Mouse (Mus musculus): ENCODE results near the gene Lrfn5.

Lrfn5 gene

GRCm38 (mm10) chr12:61522829-61523370 is at the start of gene Lrfn5:
TSS of gene Lrfn5 (plus strand) at chr12:61523150.
- DNase-seq (ENCODE audit: low spot score): peak; percentile 33

DNA sequence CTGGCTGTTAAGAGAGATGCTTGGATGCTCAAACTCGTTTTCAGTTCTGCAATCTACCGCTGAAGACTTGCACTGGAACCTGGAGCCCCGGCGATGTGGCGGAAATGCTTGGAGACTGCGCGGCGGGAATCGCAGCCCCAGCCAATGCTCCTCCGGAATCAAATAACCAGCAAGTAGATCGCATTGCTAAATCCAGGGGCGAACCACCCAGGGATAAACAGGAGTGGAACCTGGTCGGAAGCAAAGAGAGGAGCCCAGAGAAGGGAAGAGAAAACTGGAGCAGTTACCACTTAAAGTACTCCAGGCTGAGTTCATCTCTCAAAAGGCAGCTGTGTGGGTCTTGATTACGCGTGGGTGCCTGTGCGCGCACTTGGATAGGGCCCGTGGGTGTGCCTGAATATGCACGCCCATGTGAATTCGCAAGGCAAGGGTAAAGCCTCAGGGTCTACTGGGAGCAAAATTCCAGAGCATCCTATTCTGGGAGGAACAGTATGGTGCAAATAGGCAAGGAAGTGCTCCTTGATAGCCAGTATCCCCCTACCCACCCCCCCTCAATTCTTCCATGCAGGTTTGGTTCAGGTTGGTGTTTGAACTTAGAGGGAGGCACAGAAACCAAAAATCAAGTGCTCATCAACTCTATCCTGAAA is 1.3 kb upstream of the Lrfn5 start:
- DNase-seq (ENCODE audit: low spot score): no peak

GRCm38 (mm10) chr12:61522148-61522828 is 662 bp upstream of the Lrfn5 start:
- no peak for DNase-seq (ENCODE audit: low spot score)

DNA sequence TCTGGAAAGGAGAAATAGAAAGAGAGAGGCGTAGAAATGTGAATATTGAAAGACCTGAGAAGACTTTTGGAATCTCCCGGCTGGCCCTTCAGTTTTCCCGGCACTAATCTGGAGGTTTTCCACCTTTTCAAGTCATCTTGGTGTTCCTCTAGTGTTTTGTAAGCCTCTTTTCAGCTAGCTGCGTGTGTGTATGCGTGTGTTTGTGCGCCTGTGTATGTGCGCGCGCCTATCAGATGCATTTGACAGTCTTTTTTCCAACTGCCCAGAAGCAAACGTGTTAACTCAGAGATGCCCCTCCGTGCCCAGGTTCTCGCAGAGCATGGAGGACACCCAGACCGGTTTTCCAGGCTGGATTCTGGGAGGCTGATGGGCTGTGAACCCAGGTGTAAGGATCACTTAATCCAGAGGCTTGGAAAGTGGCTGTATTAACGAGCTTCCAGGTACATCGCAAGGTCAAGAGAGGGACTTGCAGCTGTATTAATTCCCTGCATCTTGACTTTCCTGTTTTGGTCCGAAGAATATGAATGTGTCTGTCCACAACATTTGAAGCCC is 757 bp downstream of the Lrfn5 start:
- DNase-seq (ENCODE audit: low spot score): no peak

DNA sequence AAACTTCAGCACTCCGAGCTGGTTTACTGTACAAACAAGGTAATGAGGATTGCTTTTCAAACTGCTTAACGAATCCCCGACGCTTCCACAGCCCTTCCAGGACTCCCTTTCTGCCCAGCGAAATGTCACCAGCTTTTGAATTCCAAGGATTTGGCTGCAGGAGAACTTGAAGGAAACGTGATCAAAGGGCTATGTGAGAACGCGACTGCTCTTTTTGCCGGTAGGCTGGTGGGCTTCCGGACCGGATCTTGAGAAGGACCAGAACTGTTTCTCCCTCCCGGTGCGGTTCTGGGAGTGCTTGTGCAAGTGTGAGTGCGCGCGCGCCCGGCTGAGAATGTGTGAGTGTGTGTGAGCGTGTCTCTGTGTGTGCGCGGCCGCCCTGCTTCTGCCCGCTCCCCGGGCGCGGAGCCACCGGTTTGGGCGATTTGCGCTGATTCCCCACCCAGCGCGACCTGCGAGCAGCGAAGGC is 1.3 kb downstream of the Lrfn5 start:
- DNase-seq (ENCODE audit: low spot score): no peak

DNA sequence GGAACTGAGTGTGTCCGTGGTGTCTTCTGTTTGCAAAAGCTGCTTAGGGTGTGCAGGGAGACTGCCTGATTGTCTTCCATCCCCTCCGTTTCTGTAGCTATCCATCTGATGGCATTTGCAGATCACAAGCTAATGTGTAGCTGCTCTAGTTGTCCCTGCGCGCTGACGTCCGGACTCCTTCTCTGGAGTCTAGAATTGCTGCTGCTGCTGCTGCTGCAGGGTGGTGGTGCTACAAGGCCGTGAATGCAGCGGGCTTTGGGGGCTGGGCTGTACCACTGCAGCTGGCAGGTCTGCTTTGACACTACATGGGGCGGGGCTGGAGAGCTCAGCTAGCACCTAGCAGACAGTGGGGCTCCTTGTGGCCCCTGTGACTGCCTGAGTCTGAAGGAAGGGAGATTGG is 3.2 kb downstream of the Lrfn5 start:
- DNase-seq (ENCODE audit: low spot score): no peak

- DNase-seq (ENCODE audit: low spot score): no peak
Observed at GRCm38 (mm10) chr12:61579949-61580348, 57.0 kb downstream of the Lrfn5 start.

- no peak for DNase-seq (ENCODE audit: low spot score)
Observed at GRCm38 (mm10) chr12:61600305-61600704, 77.4 kb downstream of the Lrfn5 start.

DNA sequence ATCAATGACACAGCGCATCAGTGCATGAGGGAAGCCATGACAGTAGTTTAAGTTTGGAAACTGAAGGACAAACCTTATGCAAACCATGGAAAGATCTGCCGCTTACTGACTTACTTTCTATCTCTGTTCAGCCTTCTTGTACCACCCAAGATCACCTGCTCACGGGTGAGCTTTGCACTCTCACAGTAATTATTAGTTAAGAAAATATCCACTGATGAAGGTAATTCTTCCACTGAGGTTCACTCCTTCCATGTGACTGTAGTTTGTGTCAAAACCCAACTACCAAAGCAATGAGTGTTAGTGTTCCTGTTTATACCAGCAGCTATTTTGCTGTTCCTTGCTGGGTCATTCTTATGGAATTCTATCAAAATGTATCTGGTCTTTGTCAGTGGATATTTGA is 84.9 kb downstream of the Lrfn5 start:
- DNase-seq (ENCODE audit: low spot score): no peak

GRCm38 (mm10) chr12:61610081-61610480 is 87.1 kb downstream of the Lrfn5 start:
- DNase-seq (ENCODE audit: low spot score): no peak

DNA sequence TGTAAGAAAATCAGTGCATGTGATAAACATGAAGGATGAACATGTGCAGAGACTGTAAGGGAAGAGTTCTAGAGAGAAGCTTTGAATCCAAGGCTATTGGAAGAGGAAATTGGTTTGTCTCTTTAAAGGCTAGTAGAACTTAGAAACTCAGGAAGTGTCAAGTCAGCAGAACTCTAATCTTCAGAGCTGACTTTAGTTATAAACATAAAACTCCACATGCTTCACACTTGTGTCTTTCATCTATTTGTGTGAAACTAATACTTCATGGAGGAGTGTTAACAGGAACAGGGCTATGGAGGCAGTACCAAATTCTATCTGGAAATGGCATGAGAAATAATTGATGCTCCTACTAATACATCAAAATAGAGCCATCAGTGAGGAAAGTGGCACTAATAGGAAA is 101.6 kb downstream of the Lrfn5 start:
- no peak for DNase-seq (ENCODE audit: low spot score)

GRCm38 (mm10) chr12:61654380-61654779 is 131.4 kb downstream of the Lrfn5 start:
- no peak for DNase-seq (ENCODE audit: low spot score)

GRCm38 (mm10) chr12:61723158-61723557 is 200.2 kb downstream of the Lrfn5 start:
- no peak for DNase-seq (ENCODE audit: low spot score)

DNA sequence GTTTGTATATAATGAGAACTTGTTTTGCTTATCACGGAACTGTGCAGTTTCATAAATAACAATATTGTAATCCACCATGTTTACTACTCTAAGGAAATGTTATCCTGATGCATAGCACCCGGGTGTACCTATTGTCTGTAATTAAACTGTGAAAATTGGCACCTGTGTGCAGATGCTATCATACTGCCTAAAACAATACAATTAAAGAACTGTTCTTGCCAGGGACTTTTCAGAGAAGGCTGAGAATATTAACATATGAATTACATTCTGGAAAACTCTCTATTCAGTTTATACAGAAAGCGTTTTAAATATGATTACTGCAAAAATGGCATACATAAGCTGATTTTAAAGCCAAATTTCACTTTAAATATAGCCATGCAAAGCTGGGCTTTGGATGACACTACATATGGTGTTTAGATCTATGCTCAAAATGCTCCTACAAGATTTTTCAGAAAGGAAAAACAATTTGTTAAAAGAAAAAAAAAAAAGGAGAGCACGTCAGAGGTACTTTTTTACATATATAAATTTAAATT is 284.2 kb downstream of the Lrfn5 start:
- DNase-seq (ENCODE audit: low spot score): no peak

DNA sequence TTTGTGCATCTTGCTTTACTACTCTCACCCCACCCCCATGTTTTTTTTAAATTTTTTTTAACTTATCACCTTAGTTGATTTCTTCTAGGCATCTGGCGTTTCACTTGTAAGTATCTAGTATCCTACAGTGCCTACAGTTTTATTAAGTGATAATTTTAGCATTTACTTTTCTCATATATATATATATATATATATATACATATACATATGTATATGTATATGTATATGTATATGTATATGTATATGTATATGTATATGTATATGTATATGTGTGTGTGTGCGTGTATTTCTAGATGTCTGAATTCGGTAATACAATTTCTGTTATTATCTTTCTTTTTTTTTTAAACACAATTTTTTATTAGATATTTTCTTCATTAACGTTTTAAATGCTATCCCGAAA is 300.7 kb downstream of the Lrfn5 start:
- DNase-seq (ENCODE audit: low spot score): no peak

DNA sequence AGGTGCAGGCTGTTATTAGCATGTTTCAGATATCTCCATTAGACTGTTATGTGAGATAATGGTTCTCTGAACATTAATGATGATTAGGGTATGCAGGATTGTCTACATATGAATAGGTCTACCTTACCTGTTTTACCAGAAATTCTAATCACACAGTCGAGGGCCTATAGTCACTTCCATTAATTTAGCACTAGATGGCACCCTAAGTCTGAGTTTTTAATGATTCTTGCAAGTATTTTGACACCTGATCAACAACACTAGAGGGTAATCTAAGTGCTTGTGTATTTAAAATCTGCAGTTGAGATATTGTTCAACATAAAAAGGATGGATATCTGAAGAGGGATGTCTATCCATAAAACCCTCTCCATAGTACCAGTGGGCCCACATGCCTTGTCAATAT is 303.4 kb downstream of the Lrfn5 start:
- DNase-seq (ENCODE audit: low spot score): no peak

GRCm38 (mm10) chr12:61842599-61843291 is 319.8 kb downstream of the Lrfn5 start:
- no peak for DNase-seq (ENCODE audit: low spot score)

DNA sequence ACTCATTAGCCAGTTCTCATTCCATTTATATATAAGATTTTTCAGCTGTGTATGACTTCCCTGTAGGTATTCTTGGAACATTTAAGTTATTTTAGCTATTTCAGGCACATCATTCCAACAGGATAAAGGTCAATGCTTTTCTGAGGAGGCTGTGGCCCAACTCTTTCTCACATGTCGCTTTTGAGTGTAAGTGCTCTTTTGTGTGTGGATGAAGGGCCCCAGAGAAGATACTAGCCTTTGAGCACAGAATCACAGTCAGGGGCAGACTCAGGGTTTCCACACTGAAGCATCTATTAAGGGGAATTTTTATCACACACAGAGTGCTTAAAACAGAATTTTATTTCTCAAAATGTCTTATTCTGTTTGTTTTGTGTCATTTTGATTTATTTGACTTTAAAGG is 331.2 kb downstream of the Lrfn5 start:
- DNase-seq (ENCODE audit: low spot score): no peak
